Mouse (Mus musculus) erythroblast, adult 5-6 weeks (primary cell): ENCODE data around the gene Gm21905. TPM values are rescaled to one million over a fixed set of nuclear protein-coding genes. Genes with fewer than 3 reads are reported as not detected.

ENCODE experiments used
- total RNA-seq, 2 experiments: library from RNA; stranded (forward) in 1 of 2; stranded (reverse) in 1 of 2; fragments of 150-400 nt in 1 of 2; fragments of 200-764, 138-1000 nt in 1 of 2; gene quantifications; 2 replicates each; pipeline versions ENCODE4 v1.2.3 to v1.2.4; 2015 to 2017; ENCODE audit warnings: low replicate concordance in 2 of 2

Gm21905 gene
- total RNA-seq, 2 experiments from 2014 or later = not detected

Other genes starting within 250 kb of the Gm21905 start
- 230 and 244 TPM in 2 replicates for gene Atp8a1, start 99.0 kb downstream of the Gm21905 start, total RNA-seq (2015; ENCODE audit: low replicate concordance)
- 267 and 308 TPM in 2 replicates for gene Atp8a1, start 99.0 kb downstream of the Gm21905 start, total RNA-seq (2017; ENCODE audit: low replicate concordance)
- not detected in 2 replicates for gene Gm5108, start 4.8 kb downstream of the Gm21905 start, total RNA-seq (2015; ENCODE audit: low replicate concordance)
- not detected in 2 replicates for gene Gm5108, start 4.8 kb downstream of the Gm21905 start, total RNA-seq (2017; ENCODE audit: low replicate concordance)
- not detected in 2 replicates for gene Grxcr1, start 85.4 kb upstream of the Gm21905 start, total RNA-seq (2015; ENCODE audit: low replicate concordance)
- gene Grxcr1, start 85.4 kb upstream of the Gm21905 start, total RNA-seq (2017; ENCODE audit: low replicate concordance) = not detected in 2 replicates